Mouse (Mus musculus) midbrain, embryonic 10.5 days (tissue): ENCODE measurements around the gene Cited2. TPM values are rescaled to one million over a fixed set of nuclear protein-coding genes. Genes with fewer than 3 reads are reported as not detected.
A peak's percentile ranks its signal among the peaks of the same experiment; 100 is the strongest.

ENCODE experiments used
- DNase-seq: peaks from one replicate; pipeline ENCODE4 v3.0.0-alpha.2; 2017; ENCODE audit warnings: low spot score
- H3K27ac ChIP-seq: fragments of 300-500 bp; sonication (generic); replicated peaks from 2 replicates; pipeline ENCODE4 v1.5.1; 2016; ENCODE audit warnings: mild to moderate bottlenecking
- H3K27me3 ChIP-seq: fragments of 300-500 bp; sonication (generic); 2 replicates; pipeline ENCODE4 v1.6.1; 2016; ENCODE audit warnings: low read depth, mild to moderate bottlenecking; ENCODE audit not compliant: poor library complexity, severe bottlenecking
- H3K36me3 ChIP-seq: fragments of 300-500 bp; sonication (generic); 2 replicates; pipeline ENCODE4 v1.6.1; 2016; ENCODE audit warnings: mild to moderate bottlenecking, moderate library complexity
- H3K4me1 ChIP-seq: fragments of 300-500 bp; sonication (generic); 2 replicates; pipeline ENCODE4 v1.6.1; 2016
- H3K4me3 ChIP-seq: fragments of 300-500 bp; sonication (generic); 2 replicates; pipeline ENCODE4 v1.5.1; 2016; ENCODE audit warnings: mild to moderate bottlenecking, moderate library complexity
- H3K9me3 ChIP-seq: fragments of 300-500 bp; sonication (generic); replicated peaks from 2 replicates; pipeline ENCODE4 v1.6.1; 2016; ENCODE audit warnings: mild to moderate bottlenecking
- WGBS: fragments of 180-500 bp; shearing (Covaris S2); methylation state at CpG from one replicate; pipeline ENCODE4 v1.1.7; 2016; 5-methylcytosine and 5-hydroxymethylcytosine counted together
- polyA plus RNA-seq: library from polyadenylated mRNA; unstranded; fragments of >200 nt; fragmentation: Nextera tagmentation; extraction: Ambion mirVana; gene quantifications from 2 replicates; pipeline ENCODE4 v1.2.1, GENCODE M21; 2016

The Cited2 gene
- polyA plus RNA-seq, 1 experiment from 2014 or later, result 59.6 TPM

- WGBS, result 76% methylated on average over 7 of the region's 7 CpGs
These were observed 25.4 kb upstream of the Cited2 start for GRCm38 (mm10) chr10:17697376-17698265.

GRCm38 (mm10) chr10:17705466-17705973, 17.5 kb upstream of the Cited2 start:
- Histone ChIP-seq H3K4me3 (no peak overlapping the region), H3K27ac (no peak overlapping the region), H3K4me1 (peaks cover 6% of the 10 kb centered on the region), H3K9me3 (no peaks in the 10 kb centered on the region), H3K27me3 (no peaks in the 10 kb centered on the region), H3K36me3 (no peaks in the 10 kb centered on the region)
- no peak for DNase-seq
- WGBS, result 20% methylated on average over 4 of the region's 4 CpGs

More at GRCm38 (mm10) chr10:17697376-17698265, 25.4 kb upstream of the Cited2 start:
- DNase-seq, result no peak
- Histone ChIP-seq H3K27me3 (no peaks in the 10 kb centered on the region), H3K4me3 (no peak overlapping the region), H3K9me3 (no peaks in the 10 kb centered on the region), H3K27ac (no peak overlapping the region), H3K36me3 (no peaks in the 10 kb centered on the region), H3K4me1 (no peaks in the 10 kb centered on the region)

- H3K27me3 ChIP-seq, result no peaks in the 10 kb centered on the region
- H3K9me3 ChIP-seq, result no peaks in the 10 kb centered on the region
- H3K36me3 ChIP-seq, result no peaks in the 10 kb centered on the region
- H3K4me1 ChIP-seq, result peaks cover 1% of the 10 kb centered on the region
- no peak overlapping the region for H3K4me3 ChIP-seq
- WGBS, result 66% methylated on average over 3 of the region's 3 CpGs
- H3K27ac ChIP-seq, result no peak overlapping the region
- no peak for DNase-seq
These were observed 12.3 kb upstream of the Cited2 start for GRCm38 (mm10) chr10:17710753-17711152.

- Histone ChIP-seq H3K36me3 (peaks cover 2% of the 10 kb centered on the region; the same call in 1 of the 2 replicates), H3K9me3 (no peaks in the 10 kb centered on the region), H3K4me3 (no peak overlapping the region), H3K27ac (no peak overlapping the region), H3K4me1 (peaks cover 12% of the 10 kb centered on the region), H3K27me3 (no peaks in the 10 kb centered on the region)
- 87% methylated on average over 4 of the region's 4 CpGs for WGBS
- no peak for DNase-seq
These were observed 3.9 kb upstream of the Cited2 start for GRCm38 (mm10) chr10:17719009-17719570.

GRCm38 (mm10) chr10:17719646-17720045, 3.4 kb upstream of the Cited2 start:
- 94% methylated on average over 5 of the region's 5 CpGs for WGBS
- Histone ChIP-seq H3K27me3 (no peaks in the 10 kb centered on the region), H3K9me3 (no peaks in the 10 kb centered on the region), H3K4me3 (no peak overlapping the region), H3K27ac (no peak overlapping the region), H3K36me3 (peaks cover 7% of the 10 kb centered on the region), H3K4me1 (peaks cover 15% of the 10 kb centered on the region)
- DNase-seq, result no peak

DNA sequence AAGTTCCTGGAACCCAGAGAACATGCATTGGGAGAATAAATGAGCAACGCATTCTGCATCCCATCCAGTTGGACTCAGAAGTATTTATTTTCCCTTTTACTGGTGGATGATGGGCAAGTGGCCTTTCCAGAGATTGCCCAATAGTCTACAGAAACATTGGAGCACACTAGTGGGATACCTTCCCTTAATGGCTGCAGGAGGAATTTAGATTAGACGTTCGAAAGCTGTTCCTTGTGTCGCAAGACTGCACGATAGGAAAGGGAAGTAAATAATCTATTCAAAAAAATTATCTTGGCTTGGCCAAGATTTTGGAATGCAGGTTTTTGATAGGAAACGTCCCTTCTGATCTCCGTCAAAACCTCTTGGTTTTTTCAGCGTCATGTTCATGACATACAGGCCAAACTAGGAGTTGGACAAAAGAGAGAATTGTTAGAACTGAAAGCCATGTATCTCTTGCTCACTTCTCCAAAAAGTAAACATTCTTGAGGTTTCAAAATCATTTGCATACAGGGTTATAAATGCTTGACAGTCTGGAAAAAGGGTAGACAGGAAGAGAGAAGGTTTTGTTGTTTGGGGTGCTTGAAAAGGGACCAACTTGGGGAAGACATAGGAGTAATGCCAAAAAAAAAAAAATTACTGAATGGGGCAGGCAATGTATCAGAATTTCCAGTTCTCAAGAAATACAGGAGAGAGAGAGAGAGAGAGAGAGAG, 2.0 kb upstream of the Cited2 start:
- peak overlapping the region; percentile 99 for H3K27ac ChIP-seq
- no peak for DNase-seq
- H3K4me3 ChIP-seq, result peak overlapping the region; percentile 98
- peaks cover 27% of the 10 kb centered on the region for H3K4me1 ChIP-seq
- peaks cover 18% of the 10 kb centered on the region for H3K36me3 ChIP-seq
- 87% methylated on average over 8 of the region's 8 CpGs for WGBS
- no peaks in the 10 kb centered on the region for H3K9me3 ChIP-seq
- H3K27me3 ChIP-seq, result no peaks in the 10 kb centered on the region

DNA sequence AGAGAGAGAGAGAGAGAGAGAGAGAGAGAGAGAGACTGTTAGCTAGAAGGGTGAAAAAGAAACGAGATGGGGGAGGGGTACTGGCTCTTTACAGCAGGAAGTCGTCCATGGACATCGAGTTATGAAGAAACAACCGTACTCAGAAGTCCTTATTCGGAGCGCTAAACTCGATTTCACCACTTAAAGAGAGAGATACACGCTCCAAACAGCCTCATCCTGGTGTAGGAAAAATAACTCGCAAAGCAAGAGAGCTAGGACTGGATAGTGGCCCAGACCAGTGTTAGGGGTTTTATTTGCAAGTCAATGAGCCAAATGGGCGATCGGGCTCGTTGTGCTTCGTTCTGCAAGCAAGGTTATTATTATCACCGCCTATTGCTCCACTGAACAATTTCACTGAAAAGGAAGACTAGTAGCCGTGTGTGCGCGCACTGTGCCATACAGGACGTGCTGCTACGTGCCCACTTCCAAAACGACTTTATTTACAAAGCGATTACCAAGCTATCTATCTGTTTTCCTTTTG, 1.4 kb upstream of the Cited2 start:
- Histone ChIP-seq H3K4me1 (peaks cover 33% of the 10 kb centered on the region), H3K4me3 (peak overlapping the region; percentile 98), H3K36me3 (peaks cover 20% of the 10 kb centered on the region), H3K27me3 (no peaks in the 10 kb centered on the region), H3K27ac (peak overlapping the region; percentile 99), H3K9me3 (no peaks in the 10 kb centered on the region)
- WGBS, result under 1% methylated on average over 21 of the region's 21 CpGs
- DNase-seq, result no peak

- WGBS, result under 1% methylated on average over 24 of the region's 24 CpGs
- H3K36me3 ChIP-seq, result peaks cover 20% of the 10 kb centered on the region
These were observed 860 bp upstream of the Cited2 start for GRCm38 (mm10) chr10:17722158-17722557.

DNA sequence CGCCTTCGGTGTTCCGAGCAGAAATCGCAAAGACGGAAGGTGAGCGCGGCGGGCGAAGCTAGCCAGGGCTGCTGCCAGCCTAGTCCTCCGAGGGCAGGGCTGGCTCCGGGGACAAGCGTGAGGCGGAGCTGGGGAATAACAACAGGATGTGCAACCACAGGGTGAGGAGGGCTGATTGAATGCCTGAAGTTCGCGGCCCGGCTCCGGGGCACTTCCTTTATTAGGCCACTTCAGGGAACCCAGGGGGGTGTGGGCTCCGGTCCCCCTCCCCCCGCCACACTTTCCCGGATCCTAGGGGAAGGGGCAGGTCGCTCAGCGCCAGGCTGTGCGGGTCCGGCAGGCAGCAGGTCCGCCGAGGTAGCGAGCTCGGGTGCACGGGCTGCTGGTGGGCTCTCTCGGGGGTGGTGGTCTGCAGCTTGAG, 413 bp downstream of the Cited2 start:
- Histone ChIP-seq H3K9me3 (no peaks in the 10 kb centered on the region), H3K27me3 (no peaks in the 10 kb centered on the region), H3K4me1 (peaks cover 48% of the 10 kb centered on the region), H3K27ac (peak overlapping the region; percentile 99), H3K4me3 (peak overlapping the region; percentile 98), H3K36me3 (peaks cover 20% of the 10 kb centered on the region)
- under 1% methylated on average over 30 of the region's 30 CpGs for WGBS
- no peak for DNase-seq

More at GRCm38 (mm10) chr10:17722158-17722557, 860 bp upstream of the Cited2 start:
- Histone ChIP-seq H3K9me3 (no peaks in the 10 kb centered on the region), H3K27ac (peak overlapping the region; percentile 99), H3K4me3 (peak overlapping the region; percentile 98), H3K27me3 (no peaks in the 10 kb centered on the region), H3K4me1 (peaks cover 38% of the 10 kb centered on the region)
- peak; percentile 93 for DNase-seq

- Histone ChIP-seq H3K4me1 (peaks cover 53% of the 10 kb centered on the region), H3K27ac (peak overlapping the region; percentile 99), H3K4me3 (peak overlapping the region; percentile 98), H3K9me3 (no peaks in the 10 kb centered on the region), H3K36me3 (peaks cover 20% of the 10 kb centered on the region), H3K27me3 (no peaks in the 10 kb centered on the region)
- DNase-seq, result peak; percentile 62
- under 1% methylated on average over 65 of the region's 65 CpGs for WGBS
These were observed 1.1 kb downstream of the Cited2 start for GRCm38 (mm10) chr10:17723871-17724741.

GRCm38 (mm10) chr10:17725037-17725584, 2.1 kb downstream of the Cited2 start:
- peak overlapping the region; percentile 99; the same call in 1 of the 2 replicates for H3K27ac ChIP-seq

More at GRCm38 (mm10) chr10:17725037-17725584, 2.1 kb downstream of the Cited2 start:
- WGBS, result 21% methylated on average over 8 of the region's 8 CpGs
- H3K4me3 ChIP-seq, result peak overlapping the region; percentile 98
- H3K27me3 ChIP-seq, result no peaks in the 10 kb centered on the region
- no peak for DNase-seq
- peaks cover 20% of the 10 kb centered on the region for H3K36me3 ChIP-seq
- H3K9me3 ChIP-seq, result no peaks in the 10 kb centered on the region
- H3K4me1 ChIP-seq, result peaks cover 53% of the 10 kb centered on the region
